Mouse (Mus musculus) spleen, adult 12 weeks (tissue): Measurements from ENCODE around the gene Gm20388.

Source experiments
- DNase-seq: peaks from one replicate; pipeline ENCODE4 v3.0.0; 2022; ENCODE audit warnings: low spot score

Gm20388 gene

DNA sequence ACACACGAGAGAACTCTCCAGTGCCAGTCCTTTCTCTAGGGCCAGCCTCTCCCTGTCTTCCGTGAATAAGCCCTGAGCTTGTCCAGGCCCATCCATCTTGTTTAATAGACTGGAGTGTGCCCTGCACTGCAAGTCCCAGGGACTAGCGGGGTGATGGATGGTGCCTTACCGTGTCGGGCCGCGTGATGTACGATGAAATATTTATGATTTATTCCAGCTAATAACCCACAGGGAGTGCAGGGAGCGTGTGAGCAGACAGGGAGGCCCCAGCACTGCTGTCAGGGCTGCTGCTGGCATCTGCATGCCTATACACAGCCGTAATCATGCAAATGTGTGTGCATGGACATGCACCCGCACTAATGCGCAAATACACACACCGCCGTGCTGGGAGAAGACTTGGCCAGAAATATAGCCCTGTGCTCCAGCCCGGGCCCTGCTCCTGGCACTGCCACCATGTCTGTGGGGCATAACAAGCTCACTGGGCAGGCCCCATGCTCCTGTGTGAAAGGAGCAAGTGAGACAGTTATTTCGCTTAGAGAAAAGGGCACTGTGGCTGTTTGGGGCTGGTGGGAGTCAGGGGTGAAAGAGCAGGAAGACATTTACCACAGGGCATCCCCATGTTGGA, 2901.3 kb downstream of the Gm20388 start:
- no peak for DNase-seq

DNA sequence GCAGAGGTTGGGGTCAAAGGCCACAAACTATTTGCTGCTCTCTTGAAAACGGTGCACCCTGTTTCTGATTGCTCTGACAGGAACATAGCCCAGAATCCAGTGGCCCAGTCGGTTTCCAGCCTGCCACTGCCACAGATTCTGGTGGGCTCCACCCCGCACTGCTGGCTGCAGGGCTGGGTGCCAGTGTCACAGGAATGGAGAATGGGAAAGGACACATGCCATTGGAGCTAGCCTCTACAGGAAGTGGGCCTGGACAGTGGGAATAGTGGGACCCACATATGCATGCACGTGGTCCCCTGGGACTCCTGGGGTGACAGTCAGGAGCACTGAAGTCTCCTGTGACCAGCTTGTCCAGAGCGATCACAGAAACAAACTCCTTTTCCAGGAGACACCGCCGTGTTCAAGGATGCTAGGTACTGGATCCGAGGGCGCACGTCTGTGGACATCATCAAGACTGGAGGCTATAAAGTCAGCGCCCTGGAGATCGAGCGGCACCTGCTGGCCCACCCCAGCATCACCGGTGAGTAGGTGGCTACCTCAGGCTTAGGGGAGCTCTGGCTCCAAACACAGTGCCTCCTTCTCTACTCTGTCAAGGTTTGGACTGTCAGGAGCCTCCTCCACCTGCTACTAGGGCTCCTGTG, 2902.1 kb downstream of the Gm20388 start:
- no peak for DNase-seq

- DNase-seq, result no peak
These were observed 2904.0 kb downstream of the Gm20388 start for GRCm38 (mm10) chr8:122814608-122815007.

DNA sequence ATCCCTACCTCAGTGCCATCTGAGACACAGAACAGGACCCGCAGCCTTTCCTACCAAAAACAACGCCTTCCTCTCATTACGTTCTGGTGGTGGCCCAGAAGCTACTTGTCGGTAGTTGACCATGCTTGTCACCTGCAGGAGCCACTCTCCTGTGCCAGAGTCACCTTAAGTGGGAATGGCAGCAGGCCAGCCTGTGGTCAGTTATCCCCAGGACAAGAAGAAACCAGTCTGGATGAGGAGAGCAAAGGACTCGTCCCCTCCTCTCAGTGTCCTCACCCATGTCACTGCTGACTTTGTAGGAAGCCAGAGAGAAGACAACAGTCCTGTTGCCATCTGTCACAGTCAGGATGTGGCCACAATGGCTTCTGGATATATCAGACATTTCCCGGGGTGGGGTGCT, 2906.3 kb downstream of the Gm20388 start:
- no peak for DNase-seq

DNA sequence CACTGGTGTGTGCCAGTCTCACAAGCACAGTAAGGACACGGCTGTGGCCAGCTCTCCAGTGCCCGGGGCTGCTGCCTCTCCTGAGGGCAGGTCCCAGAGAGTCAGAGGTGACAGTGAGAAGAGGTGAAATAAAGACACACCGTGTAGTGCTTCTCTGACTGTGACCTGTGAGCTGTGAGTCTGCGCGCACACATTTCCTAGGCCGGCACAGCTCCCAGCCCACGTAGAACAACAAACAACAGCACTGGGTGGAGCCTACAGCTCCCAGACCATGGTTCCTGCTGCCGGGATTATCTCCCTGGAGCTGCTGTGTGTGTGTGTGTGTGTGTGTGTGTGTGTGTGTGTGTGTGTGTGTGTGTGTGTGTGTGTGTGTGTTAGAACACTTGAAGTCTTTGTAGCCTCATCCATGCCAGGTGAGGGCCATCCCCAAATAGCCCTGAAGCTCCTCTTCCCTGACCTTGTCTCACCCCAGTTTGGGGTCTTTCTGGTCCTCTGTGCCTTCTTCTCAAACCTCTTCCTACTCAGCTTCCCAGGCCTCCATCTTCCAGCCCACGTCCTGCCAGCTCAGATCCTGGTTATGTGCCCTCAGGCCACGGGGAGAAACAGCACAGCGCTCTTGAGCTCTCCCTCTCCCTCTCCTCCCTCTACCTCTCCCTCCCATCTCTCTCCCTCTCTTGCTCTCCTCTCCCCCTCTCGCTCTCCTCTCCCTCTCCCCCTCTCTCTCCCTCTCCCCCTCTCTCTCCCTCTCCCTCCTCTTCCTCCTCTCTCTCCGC, 2907.3 kb downstream of the Gm20388 start:
- DNase-seq, result no peak

- DNase-seq, result no peak
These were observed 2909.1 kb downstream of the Gm20388 start for GRCm38 (mm10) chr8:122819776-122820175.

DNA sequence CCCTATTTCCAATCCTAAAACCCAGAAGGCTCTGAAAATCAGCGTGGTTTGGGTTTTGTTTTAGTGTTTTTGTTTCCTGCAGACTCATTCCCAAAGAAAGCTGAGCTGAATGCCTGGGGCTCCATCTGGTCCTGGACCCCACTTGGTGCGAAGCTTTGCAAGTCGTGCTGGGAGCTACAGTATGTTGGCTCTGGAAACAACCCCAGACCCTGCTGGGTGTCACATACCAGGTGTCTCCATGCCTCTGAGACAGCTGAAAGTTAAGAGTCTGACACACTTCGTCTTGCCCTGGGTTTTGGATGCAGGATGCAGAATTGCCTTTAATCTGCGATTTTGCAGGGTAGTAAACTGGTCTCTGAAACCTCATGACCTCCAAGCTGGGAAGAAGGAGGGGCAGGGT, 2913.9 kb downstream of the Gm20388 start:
- no peak for DNase-seq

DNA sequence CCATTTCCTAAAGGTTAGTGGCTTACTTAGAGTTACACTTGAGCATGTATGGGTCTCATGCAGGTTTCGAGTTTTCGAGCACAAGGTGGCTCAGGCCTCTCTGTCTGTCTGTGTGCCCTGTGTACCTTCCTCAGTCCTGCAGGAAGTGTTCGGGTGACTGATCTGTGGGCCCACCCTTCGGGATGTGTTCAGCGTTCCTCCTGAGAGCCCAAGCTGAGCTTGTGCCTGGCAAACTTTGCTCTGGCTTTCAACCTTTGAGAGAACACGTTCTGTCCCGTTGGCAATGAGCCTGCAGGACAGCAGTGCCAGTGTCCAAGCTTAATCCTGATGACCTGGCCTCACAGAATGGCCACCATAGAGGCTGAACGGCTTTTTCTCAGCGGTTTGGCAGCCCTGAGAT, 2914.3 kb downstream of the Gm20388 start:
- no peak for DNase-seq

GRCm38 (mm10) chr8:122825408-122825807, 2914.8 kb downstream of the Gm20388 start:
- DNase-seq, result no peak

DNA sequence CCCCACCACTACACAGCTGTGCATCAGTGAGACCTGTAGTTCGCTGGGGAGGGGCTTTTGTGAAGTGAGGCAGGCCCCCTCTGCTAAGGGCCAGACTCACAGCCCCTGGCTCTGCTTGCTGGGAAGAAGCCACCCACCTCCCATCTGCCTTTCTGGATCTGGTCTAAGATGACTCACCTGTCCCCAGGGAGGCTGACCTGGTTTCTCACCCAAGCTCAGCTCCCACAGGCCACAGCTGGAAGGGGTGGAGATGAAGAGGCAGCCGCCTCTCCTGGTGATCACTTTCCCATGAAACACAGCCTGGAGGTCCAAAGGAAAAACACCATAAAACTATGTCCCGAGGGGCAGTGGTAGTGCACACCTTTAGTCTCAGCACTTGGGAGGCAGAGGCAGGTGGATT, 2918.8 kb downstream of the Gm20388 start:
- DNase-seq, result no peak

DNA sequence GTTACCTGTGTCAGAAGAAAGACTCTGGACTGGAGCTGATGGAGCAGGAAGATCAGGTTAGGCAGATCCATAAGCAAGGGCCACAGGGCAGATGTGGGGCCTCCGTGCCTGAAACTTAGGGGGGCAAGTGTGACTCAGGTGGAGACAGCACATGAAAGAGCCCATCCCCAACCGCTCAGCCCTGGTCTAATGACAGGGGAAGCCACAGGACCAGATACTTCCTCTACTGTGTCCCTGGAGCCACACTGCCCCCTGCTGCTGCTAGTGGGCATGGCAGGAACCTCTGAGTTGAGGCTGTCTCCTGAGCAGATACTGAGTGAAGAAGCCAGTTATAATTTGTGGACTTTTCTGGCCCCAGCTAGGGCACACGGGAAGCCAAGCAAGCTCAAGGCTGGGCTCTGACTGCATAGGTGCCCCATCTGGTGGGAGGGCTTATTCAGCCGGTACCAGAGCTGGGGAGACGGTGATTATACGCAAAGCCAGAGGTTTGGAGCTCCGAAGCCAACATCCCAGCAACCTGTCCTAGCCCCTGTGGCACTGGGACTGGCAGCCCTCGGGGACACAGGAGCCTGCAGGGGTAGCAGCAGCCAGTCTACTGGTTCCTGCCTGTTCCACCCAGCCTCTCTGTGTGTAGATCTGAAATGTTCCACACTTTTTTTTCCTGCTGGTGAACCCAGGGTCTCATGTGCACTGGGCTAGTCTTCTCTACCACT, 2919.9 kb downstream of the Gm20388 start:
- peak; percentile 89 for DNase-seq

- DNase-seq, result no peak
These were observed 2923.8 kb downstream of the Gm20388 start for GRCm38 (mm10) chr8:122834416-122834815.

DNA sequence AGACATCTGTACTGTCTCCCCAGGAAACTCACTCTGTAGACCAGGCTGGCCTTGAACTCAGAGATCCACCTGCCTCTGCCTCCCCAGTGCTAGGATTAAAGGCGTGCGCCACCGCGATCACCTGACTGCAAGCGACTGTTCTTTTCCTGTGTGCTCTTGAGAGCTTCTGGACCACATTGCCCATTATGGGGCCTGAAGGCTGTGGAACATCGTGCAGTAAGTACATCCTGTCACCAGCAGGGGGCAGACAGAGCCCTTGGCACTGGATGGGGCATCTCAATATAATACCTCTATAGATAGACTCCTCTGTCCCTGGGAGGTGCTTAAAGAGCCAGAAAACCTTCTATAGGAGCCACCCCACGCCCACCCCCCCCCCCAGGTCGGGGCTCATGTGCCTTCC, 2924.3 kb downstream of the Gm20388 start:
- DNase-seq, result peak; percentile 64

DNA sequence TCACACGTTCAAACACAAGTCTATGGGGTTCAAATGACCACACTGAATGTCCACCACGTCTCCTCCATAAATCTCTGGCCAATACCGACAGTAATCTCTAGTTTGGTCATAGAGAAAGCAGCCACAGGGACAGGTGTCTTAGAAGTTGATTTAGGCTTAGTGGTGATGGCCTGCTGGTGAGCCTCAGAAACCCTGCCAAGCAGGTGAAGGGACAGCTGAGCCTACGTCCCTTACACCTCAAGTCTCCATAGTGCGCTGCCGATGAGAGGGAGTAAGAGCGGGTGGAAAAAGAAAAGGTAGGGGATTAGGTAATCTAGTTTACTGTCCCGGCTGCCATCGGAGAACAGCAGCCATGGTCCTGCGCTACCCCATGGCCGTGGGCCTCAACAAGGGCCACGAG, 2925.6 kb downstream of the Gm20388 start:
- DNase-seq, result no peak

DNA sequence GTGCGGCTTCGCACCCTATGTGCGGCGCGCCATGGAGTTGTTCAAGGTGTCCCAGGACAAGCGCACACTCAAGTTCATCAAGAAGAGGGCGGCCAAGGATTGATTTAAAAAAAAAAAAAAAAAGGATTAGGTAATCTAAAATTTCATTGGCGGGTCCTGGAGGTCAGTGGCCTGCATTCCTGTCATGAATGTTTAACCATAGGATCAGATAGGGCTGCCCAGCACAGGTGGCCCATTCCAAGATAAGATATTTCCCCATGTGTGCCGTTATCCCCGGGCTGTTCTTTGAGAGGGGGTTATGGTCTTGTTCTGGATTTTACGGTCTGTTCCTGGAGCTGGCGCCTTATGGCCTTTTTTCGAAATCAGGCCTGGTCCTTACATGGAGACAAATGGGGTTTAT, 2926.1 kb downstream of the Gm20388 start:
- DNase-seq, result no peak

GRCm38 (mm10) chr8:122844161-122844560, 2933.5 kb downstream of the Gm20388 start:
- no peak for DNase-seq

DNA sequence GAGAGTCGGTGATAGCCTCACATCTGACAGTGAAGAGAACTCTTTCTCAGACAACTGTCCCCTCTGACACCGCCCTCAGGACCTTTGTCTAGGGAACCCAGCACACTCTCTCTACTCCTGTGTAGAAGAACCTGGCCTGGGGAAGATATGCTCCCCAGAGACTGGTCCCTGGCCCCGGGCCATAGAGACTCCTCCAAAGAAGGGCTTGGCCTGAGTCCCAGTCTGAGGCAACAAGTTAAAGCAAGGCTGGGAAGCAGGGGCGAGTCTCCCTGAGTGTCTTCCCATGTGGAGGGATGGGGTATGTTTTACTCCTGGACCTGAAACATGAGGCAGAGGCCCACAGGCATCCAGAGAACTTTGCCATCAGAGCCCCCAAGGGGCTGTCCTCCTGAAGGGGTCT, 2935.0 kb downstream of the Gm20388 start:
- DNase-seq, result no peak

DNA sequence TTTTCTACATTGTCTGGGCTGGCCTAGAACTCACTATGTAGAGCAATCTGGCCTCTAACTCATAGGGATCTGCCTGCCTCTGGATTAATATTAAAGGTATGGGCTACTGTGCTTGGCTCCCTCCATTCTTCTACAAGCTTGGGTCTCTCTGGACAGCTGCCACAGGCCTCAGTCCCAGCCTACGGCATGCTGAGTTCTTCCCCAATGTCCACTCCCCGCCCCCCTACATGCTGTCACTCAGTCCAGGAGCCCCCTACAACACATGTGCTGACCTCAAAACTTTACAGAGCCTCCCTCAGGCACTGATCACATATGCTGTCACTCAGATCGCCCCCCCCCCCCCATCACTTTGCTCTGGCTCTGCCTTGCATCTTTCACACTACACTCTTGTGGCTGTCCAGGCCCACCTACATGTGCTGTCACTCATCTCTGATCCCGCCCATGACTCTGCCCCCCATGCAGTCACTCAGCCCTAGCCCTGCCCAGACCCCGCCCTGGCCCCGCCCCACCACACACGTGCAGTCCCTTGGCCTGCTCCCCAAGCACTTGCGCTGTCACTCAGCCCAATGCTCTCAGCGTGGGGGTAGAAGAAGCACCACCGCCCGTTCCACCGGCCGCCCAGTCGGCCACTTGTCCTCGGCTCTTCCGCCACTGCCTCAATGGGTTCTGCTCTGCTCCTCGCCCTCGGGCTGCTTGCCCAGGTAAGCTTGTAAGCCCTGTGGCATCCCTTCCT, 2937.4 kb downstream of the Gm20388 start, which contains the start of gene Cdh15:
Gene Cdh15, plus strand, starts transcription at position 138 of the 733 bp plus-strand sequence.
- DNase-seq, result no peak

- DNase-seq, result no peak
These were observed 2938.7 kb downstream of the Gm20388 start for GRCm38 (mm10) chr8:122849152-122849910.

DNA sequence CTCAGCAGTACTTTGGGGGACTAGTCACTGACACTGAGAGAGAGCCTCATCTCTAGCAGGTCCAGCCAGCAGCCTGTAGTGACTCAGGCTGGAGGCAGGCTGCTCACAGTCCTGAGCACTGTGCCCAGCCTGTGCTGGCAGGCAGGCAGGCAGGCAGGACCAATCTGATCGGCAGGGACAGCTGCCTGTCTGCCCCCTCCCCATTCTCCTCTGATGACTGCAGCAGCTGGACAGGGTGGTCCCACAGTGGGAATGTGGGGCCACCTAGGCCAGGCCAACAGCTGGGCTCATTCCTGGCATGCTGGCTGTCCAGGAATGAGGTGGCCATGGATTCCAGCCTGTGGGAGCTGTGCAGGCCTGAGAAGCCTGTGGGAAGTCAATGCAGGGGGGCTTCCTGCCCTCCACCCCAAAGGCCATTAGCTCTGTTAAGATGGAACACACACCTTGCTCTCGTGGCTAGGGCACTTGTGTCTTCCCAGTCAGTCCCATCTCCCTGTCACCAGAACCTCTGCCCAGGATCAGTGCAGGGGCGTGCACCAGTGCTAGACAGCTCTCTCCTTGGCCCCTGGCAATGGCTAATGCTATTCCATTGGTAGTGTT, 2940.1 kb downstream of the Gm20388 start:
- DNase-seq, result no peak
